Mouse (Mus musculus) CD4-positive, CD25-positive, alpha-beta regulatory T cell, adult 2 months (primary cell): Measurements from ENCODE around the gene Atp6v0a4.

ENCODE experiments used
- DNase-seq: peaks from one replicate; pipeline ENCODE4 v3.0.0-alpha.2; 2012; ENCODE audit warnings: low read depth, low spot score

Atp6v0a4 gene

GRCm38 (mm10) chr6:38124882-38125281, 496 bp upstream of the Atp6v0a4 start:
- DNase-seq, result no peak

DNA sequence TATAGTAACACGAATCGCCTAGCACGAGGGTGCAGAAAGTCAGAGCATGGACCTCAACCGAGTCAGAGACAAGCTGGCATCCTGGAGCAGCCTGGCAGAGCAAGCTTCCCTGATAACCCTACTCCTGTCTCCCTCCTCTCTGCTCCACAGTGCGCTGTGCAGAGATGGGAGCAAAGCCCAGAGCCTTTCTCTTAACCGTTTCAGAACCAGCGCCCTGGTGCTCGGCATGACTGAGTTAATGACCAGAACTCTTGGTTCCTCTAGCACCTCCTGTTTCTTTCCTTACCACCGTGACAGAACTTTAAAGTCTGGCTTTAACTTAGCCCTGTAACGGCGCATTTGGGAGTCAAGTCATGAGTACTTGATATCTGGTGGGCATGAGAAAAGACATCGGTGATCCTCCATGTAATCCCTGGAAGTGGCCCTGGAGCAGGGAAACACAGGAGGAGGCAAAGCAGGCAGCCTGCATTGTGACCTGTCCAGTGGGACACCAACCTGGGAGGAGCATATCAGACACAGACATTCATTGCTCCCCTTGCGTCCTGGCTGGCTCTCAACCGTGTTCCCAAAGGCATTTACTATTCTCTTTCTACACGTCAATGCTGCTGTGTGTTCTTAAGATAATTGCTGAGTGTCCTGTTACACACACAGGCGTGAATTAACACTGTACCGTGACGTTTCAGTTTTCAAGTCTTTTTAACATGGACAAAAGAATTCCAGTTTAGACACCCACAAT, 747 bp downstream of the Atp6v0a4 start:
- DNase-seq, result no peak

GRCm38 (mm10) chr6:38122791-38123190, 1.6 kb downstream of the Atp6v0a4 start:
- no peak for DNase-seq

DNA sequence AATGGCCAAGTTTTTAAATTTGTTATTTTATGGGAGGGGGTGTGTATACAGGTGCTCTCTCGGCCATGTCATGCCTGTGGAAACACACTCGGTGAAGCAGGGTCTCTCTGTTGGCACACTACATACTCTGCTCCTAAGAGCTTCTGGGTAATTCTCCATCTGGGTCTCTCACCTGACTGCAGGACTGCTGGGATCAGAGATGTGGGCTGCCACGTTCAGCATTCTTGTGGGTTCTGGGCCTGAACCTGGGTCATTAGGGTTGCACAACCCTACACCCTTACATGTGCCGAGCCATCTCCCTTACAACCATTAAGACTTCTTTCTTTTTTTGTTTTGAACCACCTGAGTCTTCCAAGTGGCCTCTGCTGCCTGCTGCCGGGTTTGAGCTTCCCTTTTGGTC, 2.5 kb downstream of the Atp6v0a4 start:
- DNase-seq, result no peak

DNA sequence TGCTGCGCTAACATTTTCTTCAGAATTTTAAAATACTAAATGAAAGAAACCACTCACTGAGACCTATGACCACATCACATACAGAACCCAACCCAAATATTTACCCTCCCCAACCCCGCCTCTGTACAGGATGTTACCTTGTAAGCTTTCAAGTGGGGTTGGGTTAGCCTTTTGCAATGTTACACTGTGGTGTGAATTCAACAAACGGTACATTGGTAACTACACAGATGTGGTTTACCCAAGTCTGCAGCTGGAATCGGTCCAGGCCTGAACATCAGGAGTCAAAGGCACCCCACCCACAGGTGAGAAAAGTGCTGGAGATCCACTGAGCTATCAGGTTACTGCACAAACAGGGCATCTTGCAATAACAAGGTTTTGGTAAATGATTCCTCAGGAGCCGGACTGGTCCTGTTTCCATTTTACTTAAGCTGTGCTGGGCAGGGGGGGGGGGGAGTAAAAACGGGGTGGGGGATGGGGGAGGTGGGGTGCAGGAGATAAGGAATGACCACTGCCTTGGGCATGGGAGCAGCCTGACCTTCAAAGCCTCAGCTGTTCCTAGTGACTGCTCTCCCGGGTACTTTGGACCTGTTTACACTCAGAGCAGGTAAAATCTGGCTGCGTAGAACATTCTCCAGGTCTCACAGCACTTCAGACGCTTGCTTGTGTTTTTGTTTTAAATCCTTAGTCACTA, 3.6 kb downstream of the Atp6v0a4 start:
- DNase-seq, result peak; percentile 41

DNA sequence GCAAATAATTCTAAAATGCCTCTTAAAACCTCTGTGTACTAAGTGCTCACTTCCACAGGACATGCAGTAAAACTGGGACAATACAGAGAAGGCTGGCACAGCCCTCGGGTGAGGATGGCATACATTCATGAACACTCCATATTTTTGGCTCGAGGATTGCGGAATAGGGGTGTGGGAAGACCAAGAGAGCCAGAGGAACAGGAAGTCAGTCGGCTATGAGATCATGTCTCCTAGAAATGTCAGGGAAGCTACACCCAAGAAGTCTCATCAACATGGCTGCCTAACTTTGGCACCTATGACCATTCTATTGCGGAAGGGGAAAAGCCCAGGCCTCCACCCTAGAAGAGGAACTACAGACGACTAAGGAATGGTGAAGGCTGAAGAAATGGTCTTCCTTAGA, 6.0 kb downstream of the Atp6v0a4 start:
- no peak for DNase-seq

- no peak for DNase-seq
Observed at GRCm38 (mm10) chr6:38116107-38116770, 8.1 kb downstream of the Atp6v0a4 start.

DNA sequence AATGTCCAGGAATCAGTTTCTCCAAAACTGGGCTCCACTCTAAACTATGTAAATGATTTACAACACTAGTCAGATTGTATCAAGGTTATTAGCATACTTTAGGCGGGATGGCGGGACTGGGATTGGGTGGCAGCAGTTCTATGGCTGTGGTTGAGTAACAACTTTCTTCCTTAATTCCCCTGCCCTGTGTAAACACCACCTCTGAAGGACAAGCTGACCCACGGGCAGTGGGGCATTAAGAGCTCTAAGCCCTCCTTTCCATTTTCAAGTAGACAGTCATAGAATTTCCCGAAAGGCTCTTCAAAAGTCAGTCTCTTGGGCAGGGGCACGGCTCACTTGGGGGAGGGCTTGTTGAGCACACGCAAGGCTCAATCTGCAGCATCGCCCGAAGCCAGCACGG, 13.5 kb downstream of the Atp6v0a4 start:
- DNase-seq, result no peak

DNA sequence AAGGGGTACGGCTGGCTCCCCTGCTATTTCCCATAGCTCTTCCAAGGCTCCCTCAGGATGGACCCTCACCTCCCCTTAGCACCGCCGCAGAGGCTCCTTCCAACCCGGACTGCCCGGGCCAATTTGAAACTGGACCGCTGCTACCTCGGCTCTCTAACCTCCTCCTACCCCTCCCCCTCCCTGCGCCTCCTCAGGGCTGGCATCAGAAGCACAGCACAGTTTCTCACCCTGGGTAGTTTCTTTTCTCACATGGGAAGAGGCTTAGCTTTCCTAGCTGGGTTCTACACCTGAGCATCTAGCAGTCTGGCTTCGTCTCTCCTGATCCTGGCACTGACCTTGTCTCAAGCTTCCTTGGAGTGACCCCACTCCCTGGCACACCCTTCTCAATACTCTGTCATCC, 14.5 kb downstream of the Atp6v0a4 start:
- DNase-seq, result no peak

GRCm38 (mm10) chr6:38109160-38109795, 15.1 kb downstream of the Atp6v0a4 start, which contains the start of gene Tmem213:
Tmem213 (plus strand) TSS chr6:38109255.
- no peak for DNase-seq

GRCm38 (mm10) chr6:38108449-38108848, 15.9 kb downstream of the Atp6v0a4 start:
- no peak for DNase-seq

DNA sequence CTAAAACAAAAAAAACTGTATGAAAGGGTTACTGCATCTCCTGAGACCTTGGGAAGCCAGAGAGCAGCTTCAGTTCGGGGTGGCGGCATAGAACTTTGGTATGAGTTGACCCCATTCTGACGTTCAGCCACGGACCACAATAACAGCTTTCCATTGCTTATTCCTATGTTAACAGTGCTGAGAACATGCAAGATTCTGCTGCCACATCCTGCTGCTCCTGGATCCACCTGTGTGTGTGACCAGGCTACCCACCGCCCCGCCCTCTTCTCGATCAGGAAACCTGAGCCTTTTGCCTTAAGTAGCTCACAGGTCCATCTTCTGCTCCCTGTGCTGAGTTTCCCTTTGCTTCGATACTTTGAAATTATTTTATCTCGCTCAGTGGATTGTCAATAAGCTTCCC, 18.5 kb downstream of the Atp6v0a4 start:
- DNase-seq, result no peak

GRCm38 (mm10) chr6:38103775-38104174, 20.6 kb downstream of the Atp6v0a4 start:
- no peak for DNase-seq

DNA sequence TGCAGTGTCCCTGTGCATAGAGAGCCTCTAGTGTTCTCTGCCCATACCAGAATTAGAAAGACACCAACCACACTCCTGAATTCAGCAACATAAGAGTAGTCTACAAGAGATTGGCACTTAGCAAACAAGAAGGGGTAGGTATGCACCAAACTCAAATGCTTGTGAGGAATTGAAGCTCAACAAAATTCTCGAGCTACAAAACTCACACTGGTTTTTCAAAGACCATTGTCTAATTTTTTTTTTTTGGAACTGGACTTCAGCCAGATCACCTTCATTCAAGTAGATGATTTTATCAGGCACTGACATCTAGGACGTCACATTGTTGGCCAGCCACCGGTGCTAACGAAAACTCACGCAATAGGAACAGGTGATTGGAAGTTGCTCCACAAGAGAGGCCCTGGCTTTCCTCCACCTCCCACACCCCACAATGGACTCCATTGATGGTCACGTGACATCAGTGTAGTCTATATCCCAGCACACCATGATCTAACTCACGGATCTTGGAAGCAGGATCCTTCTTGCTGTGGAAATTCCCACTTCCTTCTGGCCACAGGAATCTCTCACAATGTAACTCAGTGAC, 22.1 kb downstream of the Atp6v0a4 start:
- DNase-seq, result no peak

- no peak for DNase-seq
Observed at GRCm38 (mm10) chr6:38096961-38097370, 27.4 kb downstream of the Atp6v0a4 start.

DNA sequence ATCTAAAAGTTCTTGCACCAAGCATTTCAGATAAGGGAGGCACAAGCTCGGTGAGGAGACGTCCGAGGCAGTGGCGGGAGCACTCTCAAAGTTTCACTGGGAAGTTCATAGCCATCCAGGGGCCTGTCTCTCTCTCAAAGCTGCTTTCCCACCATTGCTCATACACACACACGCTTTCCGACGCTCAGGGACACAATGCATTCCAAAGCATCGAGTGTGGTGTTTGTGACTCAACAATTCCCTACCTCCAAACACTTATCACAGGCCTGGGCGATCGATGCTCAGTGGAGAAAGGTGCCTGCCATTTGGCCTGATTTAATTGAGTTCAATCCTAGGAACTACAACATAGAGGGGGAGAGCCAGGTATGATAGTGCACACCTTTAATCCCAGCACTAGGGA, 29.7 kb downstream of the Atp6v0a4 start:
- no peak for DNase-seq

DNA sequence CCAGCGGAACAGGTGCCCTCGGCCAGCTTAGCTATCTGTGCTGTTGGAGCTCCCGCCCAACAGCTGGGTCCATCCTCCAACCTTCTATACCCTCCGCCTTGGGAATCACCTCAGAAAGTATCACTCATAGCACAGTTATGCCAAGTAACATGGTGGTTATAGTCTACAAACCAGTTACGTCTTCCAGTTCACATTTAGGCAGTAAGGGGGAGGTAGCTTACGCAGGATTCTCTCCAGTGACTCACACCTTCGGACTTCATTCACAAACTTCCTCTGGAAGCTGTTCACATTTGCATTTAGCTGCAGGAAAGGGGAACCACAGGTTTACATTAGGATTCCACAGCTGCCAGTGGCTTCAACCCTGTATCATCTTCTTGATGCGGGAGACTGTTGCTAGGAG, 31.8 kb downstream of the Atp6v0a4 start:
- no peak for DNase-seq

DNA sequence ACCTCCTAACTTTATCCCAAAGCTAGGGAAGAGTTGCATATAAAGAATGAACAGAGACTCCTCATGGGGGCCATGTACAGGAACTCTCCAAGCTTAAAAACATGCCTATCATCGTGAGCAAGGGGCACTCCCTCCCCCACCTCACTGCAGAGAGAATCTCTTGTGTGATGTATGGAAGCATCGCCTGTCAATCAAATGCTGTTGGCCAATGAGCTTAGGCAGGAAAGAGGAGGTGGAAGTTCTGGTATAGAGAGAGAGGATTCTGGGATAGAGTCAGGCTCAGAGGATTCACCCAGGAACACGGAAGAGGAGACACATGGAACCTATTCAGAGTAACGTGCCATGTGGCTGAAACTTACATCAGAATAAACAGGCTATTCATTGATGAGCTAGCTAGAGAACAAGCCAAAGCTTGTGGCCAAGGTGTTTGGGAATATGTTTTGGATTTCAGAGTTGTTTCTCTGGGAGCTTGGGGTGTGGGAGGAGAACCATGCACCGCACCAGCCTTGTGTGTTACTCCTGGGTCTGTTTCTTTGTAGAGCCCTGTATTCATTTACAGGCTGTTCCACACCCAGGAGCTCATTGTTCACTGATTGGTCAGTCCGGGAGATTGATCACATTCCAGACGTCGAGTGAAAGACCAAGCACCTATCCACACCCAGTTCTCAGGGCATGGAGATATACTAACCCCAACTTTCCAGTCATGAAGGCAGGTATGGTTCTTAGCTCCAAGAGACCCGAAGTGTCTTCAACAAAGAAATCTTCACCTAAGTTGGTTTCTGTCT, 37.0 kb downstream of the Atp6v0a4 start:
- no peak for DNase-seq

DNA sequence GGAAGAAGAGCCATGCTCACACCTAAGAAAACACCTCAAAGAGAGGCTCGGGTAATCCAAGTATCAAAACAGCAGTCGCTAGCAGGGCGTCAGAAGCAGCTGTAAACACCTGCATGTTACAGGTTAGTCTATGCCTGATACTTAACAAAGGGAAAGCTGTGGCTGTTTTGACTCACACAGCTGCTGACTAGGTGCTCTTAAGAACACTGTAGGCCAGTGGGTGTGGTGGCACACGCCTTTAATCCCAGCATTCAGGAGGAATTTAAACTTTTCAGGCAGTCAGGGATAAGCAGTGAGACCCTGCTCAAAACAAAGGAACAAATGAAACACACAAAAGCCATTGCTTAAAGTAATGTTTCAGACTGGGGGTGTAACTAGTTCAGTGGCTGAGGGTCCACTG, 41.2 kb downstream of the Atp6v0a4 start:
- DNase-seq, result no peak

DNA sequence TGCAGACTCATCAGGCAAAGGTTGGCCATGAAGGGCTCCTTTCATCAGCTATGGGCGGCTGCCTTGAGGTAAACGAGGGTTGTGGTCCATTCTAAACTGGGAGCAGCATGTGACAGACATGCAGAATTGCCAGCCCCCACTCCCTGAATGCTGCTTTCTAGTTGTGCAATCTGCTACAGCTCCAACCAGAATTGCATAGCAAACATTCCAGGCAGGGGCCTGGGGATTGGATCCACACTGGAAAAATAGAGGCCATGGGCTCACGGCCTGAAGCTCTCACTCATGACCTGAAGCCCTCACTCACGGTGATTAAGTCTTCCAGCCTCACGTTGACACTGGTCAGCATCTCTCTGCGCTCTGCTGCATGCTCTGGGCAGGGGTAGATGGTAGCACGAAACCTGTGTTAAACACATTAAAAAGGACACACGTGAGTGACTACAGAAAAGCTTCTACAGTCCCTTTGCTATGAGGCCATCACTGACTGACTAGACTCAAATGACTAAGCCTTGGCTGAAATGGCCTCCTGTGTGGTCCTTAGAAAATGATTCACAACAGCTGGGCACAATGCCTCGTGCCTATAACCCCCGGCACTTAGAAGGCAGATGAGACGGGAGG, 42.6 kb downstream of the Atp6v0a4 start:
- no peak for DNase-seq

- no peak for DNase-seq
Observed at GRCm38 (mm10) chr6:38080364-38080763, 44.0 kb downstream of the Atp6v0a4 start.
